Mouse (Mus musculus) heart, adult 2 months (tissue): Measurements from ENCODE around the gene Pitpnb. TPM values are rescaled to one million over a fixed set of nuclear protein-coding genes. Genes with fewer than 3 reads are reported as not detected.

Source experiments
- DNase-seq, 2 experiments: peaks; one replicate each; pipeline ENCODE4 v3.0.0; 2021
- H3K27ac ChIP-seq: fragments of 200-600 bp; 2 replicates; pipeline ENCODE4 v1.8.1; 2022
- H3K27me3 ChIP-seq: fragments of 200-500 bp; 2 replicates; pipeline ENCODE4 v1.6.1; 2012; ENCODE audit warnings: mild to moderate bottlenecking, low read length, inconsistent platforms, mixed read lengths; ENCODE audit not compliant: control insufficient read depth, insufficient read depth
- H3K36me3 ChIP-seq: fragments of 200-500 bp; 2 replicates; pipeline ENCODE4 v1.6.1; 2012; ENCODE audit warnings: low read length, inconsistent platforms; ENCODE audit not compliant: control insufficient read depth, insufficient read depth
- H3K4me1 ChIP-seq: fragments of 200-500 bp; 2 replicates; pipeline ENCODE4 v1.6.1; 2011; ENCODE audit warnings: low read length; ENCODE audit not compliant: control insufficient read depth, insufficient read depth
- H3K4me3 ChIP-seq: fragments of 200-600 bp; 2 replicates; pipeline ENCODE4 v1.8.1; 2022
- H3K79me2 ChIP-seq: fragments of 200-500 bp; replicated peaks from 2 replicates; pipeline ENCODE4 v1.6.1; 2012; ENCODE audit warnings: mild to moderate bottlenecking, inconsistent platforms, low read length, moderate library complexity, mixed read lengths; ENCODE audit not compliant: control insufficient read depth, insufficient read depth
- H3K9ac ChIP-seq: fragments of 200-500 bp; 2 replicates; pipeline ENCODE4 v1.6.1; 2012; ENCODE audit warnings: low read depth, mild to moderate bottlenecking, control low read depth, inconsistent platforms, low read length, mixed read lengths
- CTCF ChIP-seq: fragments of 200-600 bp; IDR thresholded peaks from 2 replicates; pipeline ENCODE4 v1.8.1; 2022; ENCODE audit warnings: antibody characterized with exemption, mild to moderate bottlenecking, moderate library complexity
- EP300 ChIP-seq: fragments of 200-500 bp; IDR thresholded peaks from 2 replicates; pipeline ENCODE4 v1.6.1; 2011; ENCODE audit warnings: low read depth, low read length, control low read depth; ENCODE audit not compliant: insufficient read depth
- POLR2A ChIP-seq: fragments of 200-500 bp; IDR thresholded peaks from 2 replicates; pipeline ENCODE4 v1.6.1; 2011; ENCODE audit warnings: mild to moderate bottlenecking, low read depth, low read length, control low read depth; ENCODE audit not compliant: insufficient read depth
- WGBS: fragments of 180-500 bp; shearing (Covaris S2); methylation state at CpG from one replicate; pipeline ENCODE4 v1.1.7; 2018; 5-methylcytosine and 5-hydroxymethylcytosine counted together
- intact Hi-C: fragments of 180-260 bp; cut with DNase I; formaldehyde crosslinking; loops from one replicate; pipeline ENCODE4 v1.15.1; 2025
- polyA plus RNA-seq: library from polyadenylated mRNA; depleted of rRNA; stranded (reverse); fragments of >200 nt; gene quantifications from 2 replicates; pipeline ENCODE4 v1.2.3, GENCODE M21; 2012
- total RNA-seq, 2 experiments: library from RNA; stranded (reverse); gene quantifications; 2 replicates each; pipeline ENCODE4 v1.2.3; 2021

Gene Pitpnb
- total and polyA plus RNA-seq, 3 experiments: 32.4 to 41.9 (median 39.4) TPM

DNA sequence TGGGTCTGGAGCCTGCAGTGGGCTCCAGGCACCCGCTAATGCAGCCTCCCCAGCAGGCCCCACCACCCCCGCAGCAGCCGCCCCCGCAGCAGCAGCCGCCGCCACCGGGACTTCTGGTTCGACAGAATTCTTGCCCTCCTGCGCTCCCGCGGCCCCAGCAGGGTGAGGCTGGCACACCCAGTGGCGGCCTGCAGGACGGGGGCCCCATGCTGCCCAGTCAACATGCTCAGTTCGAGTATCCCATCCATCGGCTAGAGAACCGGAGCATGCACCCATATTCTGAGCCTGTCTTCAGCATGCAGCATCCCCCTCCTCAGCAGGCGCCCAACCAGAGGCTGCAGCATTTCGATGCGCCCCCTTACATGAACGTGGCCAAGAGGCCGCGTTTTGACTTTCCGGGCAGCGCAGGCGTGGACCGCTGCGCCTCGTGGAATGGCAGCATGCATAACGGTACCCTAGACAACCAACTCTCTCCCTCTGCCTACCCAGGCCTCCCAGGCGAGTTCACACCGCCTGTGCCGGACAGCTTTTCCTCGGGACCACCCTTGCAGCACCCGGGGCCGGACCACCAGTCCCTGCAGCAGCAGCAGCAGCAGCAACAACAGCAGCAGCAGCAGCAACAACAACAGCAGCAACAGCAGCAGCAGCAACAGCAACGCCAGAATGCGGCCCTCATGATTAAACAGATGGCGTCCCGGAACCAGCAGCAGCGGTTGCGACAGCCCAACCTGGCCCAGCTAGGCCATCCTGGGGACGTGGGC, 88.7 kb downstream of the Pitpnb start:
- DNase-seq: no peak
- Histone ChIP-seq H3K27ac (no peak overlapping the region), H3K36me3 (peaks cover 14% of the 10 kb centered on the region), H3K4me3 (no peak overlapping the region), H3K9ac (peak overlapping the region; percentile 35; the same call in 1 of the 2 replicates), H3K27me3 (no peaks in the 10 kb centered on the region), H3K79me2 (peaks cover 21% of the 10 kb centered on the region), H3K4me1 (peaks cover 4% of the 10 kb centered on the region)
- intact Hi-C loops: loop anchor here (5.0 to 10.0 kb wide), 2 partner anchors 383 to 476 kb away; no protein-coding TSS in a partner anchor
- 62% methylated on average over 42 of the region's 42 CpGs for WGBS
- TF ChIP-seq CTCF (no peak), POLR2A (no peak), EP300 (no peak)

DNA sequence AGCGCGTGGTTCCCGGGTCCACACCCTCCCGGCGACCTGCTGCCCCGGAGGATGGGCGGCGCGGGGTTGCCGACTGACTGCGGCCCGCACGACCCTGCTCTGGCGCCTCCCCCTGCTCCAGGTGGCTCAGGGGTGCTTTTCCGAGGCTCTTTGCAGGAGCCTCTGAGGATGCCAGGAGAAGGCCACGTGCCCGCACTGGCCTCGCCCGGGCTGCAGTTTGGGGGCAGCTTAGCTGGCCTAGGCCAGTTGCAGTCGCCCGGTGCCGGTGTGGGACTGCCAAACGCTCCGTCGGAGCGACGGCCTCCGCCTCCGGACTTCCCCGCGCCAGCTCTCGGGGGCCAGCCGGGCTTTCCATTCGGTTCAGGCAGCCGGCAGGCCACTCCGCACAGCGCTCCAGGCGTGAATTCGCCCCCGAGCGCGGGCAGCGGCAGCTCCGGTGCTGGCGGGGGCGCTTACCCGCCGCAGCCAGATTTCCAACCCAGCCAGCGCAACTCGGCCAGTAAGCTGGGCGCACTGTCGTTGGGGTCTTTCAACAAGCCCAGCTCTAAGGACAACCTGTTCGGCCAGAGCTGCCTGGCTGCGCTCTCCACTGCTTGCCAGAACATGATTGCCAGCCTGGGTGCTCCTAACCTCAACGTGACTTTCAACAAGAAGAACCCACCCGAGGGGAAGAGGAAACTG, 89.6 kb downstream of the Pitpnb start:
- WGBS: 40% methylated on average over 56 of the region's 56 CpGs
- no peak for DNase-seq
- H3K27me3 ChIP-seq: no peaks in the 10 kb centered on the region
- H3K9ac ChIP-seq: peak overlapping the region; percentile 40; the same call in 1 of the 2 replicates
- H3K4me1 ChIP-seq: peaks cover 8% of the 10 kb centered on the region
- TF ChIP-seq EP300: no peak
- TF ChIP-seq CTCF: no peak
- no peak for TF ChIP-seq POLR2A
- intact Hi-C loops: no loop called here
- no peak overlapping the region for H3K27ac ChIP-seq
- peaks cover 15% of the 10 kb centered on the region for H3K36me3 ChIP-seq
- peak overlapping the region; percentile 14; the same call in 1 of the 2 replicates for H3K4me3 ChIP-seq
- H3K79me2 ChIP-seq: peaks cover 21% of the 10 kb centered on the region

DNA sequence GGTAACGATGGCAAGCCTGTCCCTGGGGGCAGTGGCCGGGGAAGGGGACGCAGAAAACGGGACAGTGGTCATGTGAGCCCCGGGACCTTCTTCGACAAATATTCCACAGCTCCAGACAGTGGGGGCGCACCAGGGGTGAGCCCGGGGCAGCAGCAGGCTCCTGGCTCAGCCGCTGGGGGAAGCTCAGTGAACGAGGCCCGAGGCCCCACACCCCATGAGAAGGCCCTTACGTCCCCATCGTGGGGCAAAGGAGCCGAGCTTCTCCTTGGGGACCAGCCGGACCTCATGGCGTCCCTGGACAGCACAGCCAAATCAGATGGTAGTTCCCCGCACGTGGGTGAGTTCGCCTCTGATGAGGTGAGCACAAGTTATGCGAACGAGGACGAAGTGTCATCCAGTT, 90.3 kb downstream of the Pitpnb start:
- H3K4me3 ChIP-seq: no peak overlapping the region
- intact Hi-C loops: no loop called here
- H3K4me1 ChIP-seq: peaks cover 8% of the 10 kb centered on the region
- 89% methylated on average over 22 of the region's 22 CpGs for WGBS
- no peaks in the 10 kb centered on the region for H3K27me3 ChIP-seq
- H3K79me2 ChIP-seq: peaks cover 21% of the 10 kb centered on the region
- no peak for DNase-seq
- TF ChIP-seq EP300: no peak
- H3K36me3 ChIP-seq: peaks cover 15% of the 10 kb centered on the region
- H3K9ac ChIP-seq: no peak overlapping the region
- H3K27ac ChIP-seq: no peak overlapping the region

DNA sequence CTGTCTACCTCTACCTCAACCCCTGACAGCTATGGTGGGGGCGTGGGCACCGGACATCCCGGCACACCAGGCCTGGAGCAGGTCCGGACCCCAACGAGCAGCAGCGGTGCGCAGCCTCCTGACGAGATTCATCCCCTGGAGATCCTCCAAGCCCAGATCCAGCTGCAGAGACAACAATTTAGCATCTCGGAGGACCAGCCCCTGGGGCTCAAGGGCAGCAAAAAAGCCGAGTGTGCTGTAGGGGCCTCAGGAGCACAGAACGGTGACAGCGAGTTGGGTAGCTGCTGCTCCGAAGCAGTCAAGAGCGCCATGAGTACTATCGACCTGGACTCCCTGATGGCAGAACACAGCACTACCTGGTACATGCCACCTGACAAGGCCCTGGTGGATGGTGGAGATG, 90.9 kb downstream of the Pitpnb start:
- Histone ChIP-seq H3K36me3 (peaks cover 15% of the 10 kb centered on the region), H3K27me3 (no peaks in the 10 kb centered on the region), H3K4me3 (no peak overlapping the region), H3K4me1 (peaks cover 8% of the 10 kb centered on the region), H3K27ac (no peak overlapping the region), H3K9ac (no peak overlapping the region), H3K79me2 (peaks cover 21% of the 10 kb centered on the region)
- intact Hi-C loops: no loop called here
- TF ChIP-seq CTCF: no peak
- no peak for TF ChIP-seq POLR2A
- TF ChIP-seq EP300: no peak
- WGBS: 85% methylated on average over 15 of the region's 15 CpGs
- no peak for DNase-seq

DNA sequence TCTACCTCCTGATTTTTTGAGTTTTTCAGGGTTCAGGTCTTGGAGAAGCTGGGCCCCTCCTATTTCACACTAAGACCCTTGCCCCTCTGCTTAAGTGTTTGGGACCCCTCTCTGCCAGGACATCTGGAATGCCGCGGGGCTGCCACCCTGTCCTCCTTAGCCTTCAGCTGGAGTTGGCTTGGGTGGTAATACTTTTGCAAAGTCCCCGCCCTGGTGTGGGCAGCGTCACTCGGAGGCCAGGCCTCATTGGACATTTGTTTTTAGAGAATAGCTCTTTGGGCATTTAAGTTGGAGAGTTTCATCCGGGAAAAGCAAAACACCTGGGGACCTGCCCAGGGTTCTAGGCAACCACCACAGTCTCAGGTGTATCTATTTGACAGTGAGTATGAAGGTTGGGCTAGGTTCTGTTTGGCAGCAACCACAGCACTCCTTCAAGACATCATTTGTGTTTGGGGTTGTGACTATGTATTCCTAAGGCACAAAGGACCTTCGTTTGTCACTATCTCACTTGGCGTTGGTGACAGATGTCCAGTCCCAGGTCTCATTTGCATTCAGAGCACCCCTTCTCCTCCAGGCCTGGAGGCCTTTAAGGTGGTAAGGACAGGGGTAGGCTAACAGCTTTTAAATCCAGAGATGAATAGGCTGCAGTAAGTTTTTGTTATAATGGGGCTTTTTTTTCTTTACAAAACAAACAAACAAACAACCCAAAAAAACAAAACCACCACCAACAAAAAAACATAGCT, 91.7 kb downstream of the Pitpnb start:
- Histone ChIP-seq H3K27ac (no peak overlapping the region), H3K27me3 (no peaks in the 10 kb centered on the region), H3K9ac (no peak overlapping the region), H3K79me2 (peaks cover 21% of the 10 kb centered on the region), H3K4me3 (no peak overlapping the region; the same call in 1 of the 2 replicates), H3K4me1 (peaks cover 8% of the 10 kb centered on the region), H3K36me3 (peaks cover 15% of the 10 kb centered on the region)
- TF ChIP-seq POLR2A: no peak
- no peak for TF ChIP-seq EP300
- TF ChIP-seq CTCF: no peak
- intact Hi-C loops: no loop called here
- WGBS: 51% methylated on average over 8 of the region's 8 CpGs
- DNase-seq: no peak
